Mouse (Mus musculus) G1E (cell line): Measurements from ENCODE around the gene Sp6. TPM values are rescaled to one million over a fixed set of nuclear protein-coding genes. Genes with fewer than 3 reads are reported as not detected.
A peak's percentile ranks its signal among the peaks of the same experiment; 100 is the strongest.

Experiments
- ATAC-seq: 2 replicates; pipeline ENCODE4 v1.8.0; 2016; ENCODE audit warnings: mild to moderate bottlenecking; ENCODE audit not compliant: insufficient number of reproducible peaks, poor library complexity, low FRiP score, severe bottlenecking; ENCODE audit errors: extremely low read depth
- DNase-seq: peaks from one replicate; pipeline ENCODE4 v3.0.0; 2012; ENCODE audit warnings: low spot score
- H3K27me3 ChIP-seq: 2 replicates; pipeline ENCODE4 v1.6.1; 2012; ENCODE audit warnings: mild to moderate bottlenecking, low read length, inconsistent platforms; ENCODE audit not compliant: insufficient read depth
- H3K36me3 ChIP-seq: replicated peaks from 2 replicates; pipeline ENCODE3; 2012; ENCODE audit warnings: mild to moderate bottlenecking, inconsistent platforms
- H3K4me1 ChIP-seq: 2 replicates; pipeline ENCODE4 v1.6.1; 2012; ENCODE audit warnings: low read depth, low read length, inconsistent platforms, mixed read lengths; ENCODE audit not compliant: insufficient read depth
- H3K4me3 ChIP-seq: 2 replicates; pipeline ENCODE4 v1.5.1; 2012; ENCODE audit warnings: low read depth, mild to moderate bottlenecking, inconsistent platforms, low read length, moderate library complexity, mixed read lengths
- H3K9me3 ChIP-seq: replicated peaks from 2 replicates; pipeline ENCODE4 v1.6.1; 2012; ENCODE audit warnings: inconsistent platforms
- CTCF ChIP-seq: IDR thresholded peaks from 2 replicates; pipeline ENCODE4 v1.5.1; 2012; ENCODE audit warnings: low read depth, low read length, inconsistent platforms, mixed read lengths
- GATA1 ChIP-seq: IDR thresholded peaks from 2 replicates; pipeline ENCODE4 v1.6.1; 2012; ENCODE audit warnings: borderline replicate concordance, low read length, inconsistent platforms, mixed read lengths
- GATA2 ChIP-seq: IDR thresholded peaks from 2 replicates; pipeline ENCODE4 v1.6.1; 2012; ENCODE audit warnings: low read depth, low read length, inconsistent platforms, borderline replicate concordance
- POLR2AphosphoS5 ChIP-seq: IDR thresholded peaks from 2 replicates; pipeline ENCODE4 v1.6.1; 2012; ENCODE audit warnings: low read depth, low read length, inconsistent platforms; ENCODE audit not compliant: insufficient replicate concordance
- TAL1 ChIP-seq: conservative IDR thresholded peaks from 2 replicates; pipeline ENCODE4 v1.6.1; 2012; ENCODE audit warnings: low read depth, low read length, inconsistent platforms, mixed read lengths
- polyA plus RNA-seq: library from polyadenylated mRNA; stranded (reverse); fragments of >175 nt; gene quantifications from 2 replicates; pipeline ENCODE4 v1.2.3, GENCODE M21; 2012
- total RNA-seq, 2 experiments: library from RNA; stranded (forward) in 1 of 2; stranded (reverse) in 1 of 2; fragments of 200-1000 nt in 1 of 2; fragments of >200 nt in 1 of 2; fragmentation: Nextera tagmentation in 1 of 2; gene quantifications; 2 replicates each; pipeline ENCODE4 v1.2.3; 2014 to 2017

Gene Sp6
- not detected in 2 replicates for total RNA-seq (2014; fragmentation: Nextera tagmentation)
- 0.05 and 0.12 TPM in 2 replicates for total RNA-seq (2017)
- polyA plus RNA-seq: 0.01 TPM in 1 of 2 replicates, not detected in the other

DNA sequence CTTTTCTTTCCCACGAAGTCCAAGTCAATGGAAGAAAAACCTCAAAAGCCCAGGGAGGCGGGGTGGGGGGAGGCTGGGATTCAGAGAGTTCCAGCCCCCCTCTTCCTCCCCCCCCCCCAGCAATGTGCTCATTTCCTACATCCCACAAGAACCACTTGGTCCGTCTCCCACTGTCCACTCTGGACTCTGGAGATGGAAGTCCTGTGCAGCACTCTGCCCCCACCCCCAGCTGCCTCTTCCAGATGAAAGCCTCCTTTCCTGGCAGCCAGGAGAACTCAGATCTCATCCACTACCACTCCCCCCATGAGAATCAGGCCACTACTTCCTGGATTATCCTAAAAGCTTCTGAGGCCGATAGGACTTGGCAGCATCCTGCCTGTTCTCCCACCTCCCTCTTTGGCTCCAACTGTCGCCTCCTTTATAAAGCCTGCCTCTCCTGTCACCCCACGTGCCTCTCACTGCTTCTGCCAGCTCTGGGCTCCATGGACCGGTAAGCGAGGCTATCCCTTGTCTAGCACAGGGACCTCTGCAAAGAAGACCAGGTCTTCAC, at the start of gene Sp6:
Gene Sp6 (plus strand): TSS at position 274 of the 550 bp plus-strand sequence.
- no peak for ATAC-seq
- Histone ChIP-seq H3K36me3 (no peaks in the 10 kb centered on the region), H3K4me1 (peaks cover 16% of the 10 kb centered on the region), H3K4me3 (no peak within 1 kb of the TSS), H3K9me3 (no peaks in the 10 kb centered on the region), H3K27me3 (peaks cover 77% of the 10 kb centered on the region)
- TF ChIP-seq POLR2AphosphoS5: no peak
- no peak for TF ChIP-seq TAL1
- no peak for TF ChIP-seq CTCF
- TF ChIP-seq GATA1: no peak
- TF ChIP-seq GATA2: no peak
- DNase-seq: no peak

DNA sequence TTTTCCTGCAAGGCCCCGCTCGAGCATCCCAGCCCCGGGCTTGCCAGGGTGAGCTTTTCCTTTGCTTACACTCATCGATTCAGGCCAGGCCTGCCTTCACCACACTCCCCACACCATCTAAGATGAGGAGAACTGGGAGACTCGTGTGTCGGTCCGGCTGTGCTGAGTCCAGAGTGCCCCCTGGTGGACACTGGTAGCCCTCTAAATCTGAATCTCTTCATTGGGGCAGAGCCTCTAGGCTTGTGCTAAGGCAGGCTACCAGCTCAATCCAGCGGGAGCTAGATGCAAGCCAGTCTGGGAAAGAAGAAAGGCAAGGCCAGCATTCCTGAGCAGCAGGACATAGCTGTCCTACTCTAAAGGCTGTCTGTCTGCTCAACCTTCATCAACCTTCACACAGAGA, 49.6 kb upstream of the Sp6 start:
- TF ChIP-seq TAL1 (no peak), CTCF (peak; percentile 72)
- H3K9me3 ChIP-seq: no peaks in the 10 kb centered on the region
- peaks cover 80% of the 10 kb centered on the region for H3K4me1 ChIP-seq
- ATAC-seq: peak; percentile 40; the same call in 1 of the 2 replicates
- no peaks in the 10 kb centered on the region; the same call in 1 of the 2 replicates for H3K27me3 ChIP-seq
- H3K36me3 ChIP-seq: peaks cover 93% of the 10 kb centered on the region
- no peak overlapping the region for H3K4me3 ChIP-seq
- DNase-seq: peak; percentile 64

- H3K27me3 ChIP-seq: no peaks in the 10 kb centered on the region; the same call in 1 of the 2 replicates
- no peak for DNase-seq
- no peaks in the 10 kb centered on the region for H3K9me3 ChIP-seq
- no peak overlapping the region for H3K4me3 ChIP-seq
- peaks cover 90% of the 10 kb centered on the region for H3K36me3 ChIP-seq
- peaks cover 82% of the 10 kb centered on the region for H3K4me1 ChIP-seq
- TF ChIP-seq POLR2AphosphoS5 (no peak), CTCF (no peak), TAL1 (no peak), GATA2 (no peak), GATA1 (no peak)
- no peak for ATAC-seq
These were observed 47.0 kb upstream of the Sp6 start for GRCm38 (mm10) chr11:96966172-96966571.

DNA sequence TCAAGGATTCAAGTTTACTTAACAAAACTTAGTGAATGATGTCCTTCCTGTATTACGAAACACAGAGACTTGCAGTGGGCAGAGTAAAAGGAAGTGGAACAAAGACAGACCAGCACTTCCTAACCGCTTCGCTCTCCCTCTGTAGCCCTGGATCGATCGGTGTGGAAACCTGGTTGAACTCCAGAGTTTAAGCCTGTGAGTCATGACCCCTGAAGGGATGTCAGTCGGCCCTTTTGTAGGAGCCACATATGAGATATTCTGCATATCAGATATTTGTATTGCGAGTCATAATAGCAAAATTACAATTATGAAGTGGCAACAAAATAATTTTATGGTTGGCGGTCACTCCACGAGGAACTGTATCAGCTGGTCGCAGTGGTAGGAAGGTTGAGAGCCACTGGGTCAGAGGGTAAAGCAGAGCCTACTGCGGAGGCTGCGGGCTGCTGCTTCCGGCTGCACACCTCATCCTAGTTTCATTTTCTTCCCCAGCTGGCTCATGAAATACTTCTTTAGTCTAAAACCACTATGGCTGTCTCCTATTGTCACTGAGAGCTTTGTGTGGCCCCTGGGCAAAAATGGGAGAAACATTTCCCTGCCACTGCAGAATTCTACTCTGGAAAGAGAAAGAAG, 46.2 kb upstream of the Sp6 start:
- no peak overlapping the region; the same call in 1 of the 2 replicates for H3K4me3 ChIP-seq
- TF ChIP-seq TAL1 (no peak), GATA2 (no peak), POLR2AphosphoS5 (no peak), GATA1 (no peak), CTCF (no peak)
- DNase-seq (no peak), ATAC-seq (no peak)
- H3K36me3 ChIP-seq: peaks cover 89% of the 10 kb centered on the region
- no peaks in the 10 kb centered on the region for H3K27me3 ChIP-seq
- no peaks in the 10 kb centered on the region for H3K9me3 ChIP-seq
- peaks cover 77% of the 10 kb centered on the region for H3K4me1 ChIP-seq

DNA sequence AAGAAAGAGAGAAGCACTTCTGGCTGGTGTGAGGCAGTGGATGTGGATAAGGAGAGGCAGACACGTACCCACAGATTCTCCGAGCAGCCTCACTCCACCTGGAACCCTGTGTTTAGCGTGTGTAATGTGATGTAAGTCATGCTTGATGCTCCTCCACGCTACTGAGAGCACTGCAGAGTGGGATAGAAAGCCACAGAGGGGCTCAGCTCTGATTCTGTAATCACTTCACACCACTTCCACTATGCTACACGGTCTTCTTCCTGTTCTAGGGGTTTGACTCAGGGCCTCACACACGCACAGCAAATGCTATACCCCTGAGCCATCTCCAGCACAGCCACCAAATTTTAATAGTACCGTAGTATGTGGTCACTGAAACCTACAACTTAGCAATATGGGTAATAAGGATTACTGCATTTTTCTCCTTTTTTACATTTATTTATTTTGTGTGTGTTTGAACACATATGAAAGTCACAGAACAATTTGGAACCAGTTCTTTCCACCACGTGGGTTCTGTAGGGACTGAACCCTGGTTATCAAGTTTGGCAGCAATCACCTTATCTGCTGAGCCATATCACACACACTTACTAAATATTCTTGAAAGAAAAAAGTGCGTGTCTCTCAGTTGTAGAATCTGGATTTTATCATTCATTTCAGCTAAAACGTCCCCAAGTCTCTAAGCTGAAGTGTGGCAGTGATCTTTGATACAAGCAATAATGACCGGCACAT, 45.5 kb upstream of the Sp6 start:
- H3K4me3 ChIP-seq: peak overlapping the region; percentile 20; the same call in 1 of the 2 replicates
- H3K36me3 ChIP-seq: peaks cover 87% of the 10 kb centered on the region
- no peak for DNase-seq

DNA sequence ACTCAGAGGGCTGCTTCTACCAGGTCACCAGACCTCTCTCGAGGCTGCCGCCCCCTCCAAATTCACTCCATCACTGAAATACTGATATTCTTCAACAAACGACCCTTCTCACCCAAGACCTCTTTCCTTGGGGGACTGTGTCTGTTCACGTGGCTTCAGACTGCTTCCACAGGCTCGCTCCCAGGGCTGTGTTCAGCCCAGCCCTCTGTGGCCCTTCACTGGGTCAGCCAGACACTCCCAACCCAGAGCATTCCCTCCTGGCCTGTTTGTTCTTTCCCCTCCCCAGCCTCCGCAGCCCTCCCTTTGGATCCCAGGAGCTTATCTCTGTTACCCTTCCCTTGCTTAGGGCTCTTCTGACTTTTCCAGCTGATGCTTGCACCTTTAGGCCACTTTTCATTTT, 44.7 kb upstream of the Sp6 start:
- Histone ChIP-seq H3K4me1 (peaks cover 72% of the 10 kb centered on the region), H3K4me3 (peak overlapping the region; percentile 34; the same call in 1 of the 2 replicates), H3K27me3 (no peaks in the 10 kb centered on the region), H3K36me3 (peaks cover 86% of the 10 kb centered on the region), H3K9me3 (no peaks in the 10 kb centered on the region)
- TF ChIP-seq POLR2AphosphoS5 (0 out of 2 replicates have a peak, but pooled peaks have one; percentile 9), TAL1 (no peak)
- DNase-seq (no peak), ATAC-seq (no peak)

More for the DNA sequence above, 45.5 kb upstream of the Sp6 start:
- no peaks in the 10 kb centered on the region for H3K9me3 ChIP-seq
- peaks cover 77% of the 10 kb centered on the region for H3K4me1 ChIP-seq
- TF ChIP-seq POLR2AphosphoS5: no peak; the same call in 1 of the 2 replicates
- TF ChIP-seq GATA2: no peak
- TF ChIP-seq TAL1: peak; percentile 18; the same call in 1 of the 2 replicates
- H3K27me3 ChIP-seq: no peaks in the 10 kb centered on the region
- no peak for ATAC-seq
